In genomic region chr17:11780805-11781481, GRCm38 (mm10) we compare ENCODE assay signal across 22 mouse cellular contexts.
DNase-seq lines count a peak whose midpoint lies in the region; ATAC-seq lines count a peak whose summit lies in the region.
"Had no signal": no experiment of that assay in that cellular context is flagged by ENCODE, and none has a peak within 500 bp of the region (broad histone marks: within the 10 kb centered on the region; RNA-seq: fewer than 3 reads in every experiment).

No protein-coding gene starts in this region.

- 21% methylated on average over 12 of the region's 12 CpGs for WGBS in kidney, embryonic 16.5 days
- WGBS in limb, embryonic 11.5 days, result 28% methylated on average over 12 of the region's 12 CpGs

- ATAC-seq in hematopoietic stem cell, adult 5-6 weeks (replicated peaks in 1 of 2; ENCODE audit: insufficient read depth in 1 of 2, low FRiP score in 2 of 2, low TSS enrichment in 1 of 2, low read depth in 1 of 2, poor library complexity in 2 of 2, severe bottlenecking in 2 of 2), result peak; percentile 81 to 89
- peak; percentile 92 for ATAC-seq in kidney, embryonic 16.5 days (ENCODE audit: low FRiP score, low TSS enrichment)
- ATAC-seq in limb, embryonic 11.5 days (ENCODE audit: insufficient number of reproducible peaks, low FRiP score, low TSS enrichment, low read depth), result no peak
- ATAC-seq: forebrain, embryonic 13.5 days; intestine, postnatal 0 days; midbrain, embryonic 15.5 days; Patski had no signal

- H3K9ac ChIP-seq in kidney, embryonic 16.5 days (replicated peaks; ENCODE audit: low read length), result no peak overlapping the region
- no peak overlapping the region for H3K9ac ChIP-seq in limb, embryonic 11.5 days (ENCODE audit: low read length)
- H3K9ac ChIP-seq: forebrain, embryonic 13.5 days; hindbrain, embryonic 13.5 days; midbrain, embryonic 15.5 days had no signal

- DNase-seq in MEL-GATA-1-ER (ENCODE audit: extremely low read depth, low read depth), result peak; percentile 57
- peak; percentile 29 for DNase-seq in limb, embryonic 11.5 days (ENCODE audit: low spot score)
- DNase-seq in lung, postnatal 14 days, result no peak
- no peak for DNase-seq in heart, postnatal 4 days
- DNase-seq in adrenal gland, adult 18-20 months (ENCODE audit: low spot score in 2 of 2), result no peak
- DNase-seq in thymus, adult 18-20 months, result no peak
- DNase-seq: B cell, adult 2 months; cerebellum, adult 9-10 months; heart, adult 18-20 months; lung, adult 2 months; lung, postnatal 4 days; spleen, adult 18-20 months; thymus, postnatal 25 days had no signal

- H3K4me2 ChIP-seq in kidney, embryonic 16.5 days (replicated peaks; ENCODE audit: low read depth, low read length), result no peak overlapping the region
- no peak overlapping the region for H3K4me2 ChIP-seq in limb, embryonic 11.5 days (ENCODE audit: low read depth, severe bottlenecking)
- H3K4me2 ChIP-seq: forebrain, embryonic 13.5 days; hindbrain, embryonic 13.5 days; liver, embryonic 11.5 days; midbrain, embryonic 15.5 days had no signal

- no peaks in the 10 kb centered on the region for H3K36me3 ChIP-seq in kidney, embryonic 16.5 days (ENCODE audit: insufficient read depth, low read length)
- no peaks in the 10 kb centered on the region for H3K36me3 ChIP-seq in limb, embryonic 11.5 days (ENCODE audit: control insufficient read depth, insufficient read depth, low read length)
- H3K36me3 ChIP-seq: embryonic facial prominence, embryonic 10.5 days; hindbrain, embryonic 13.5 days; midbrain, embryonic 15.5 days had no signal

- H3K27ac ChIP-seq in kidney, embryonic 16.5 days (ENCODE audit: low read length), result no peak overlapping the region
- H3K27ac ChIP-seq in limb, embryonic 11.5 days (replicated peaks; ENCODE audit: low read depth, low read length), result no peak overlapping the region
- H3K27ac ChIP-seq: embryonic facial prominence, embryonic 10.5 days; forebrain, embryonic 13.5 days; hindbrain, embryonic 13.5 days; midbrain, embryonic 15.5 days had no signal

- H3K4me1 ChIP-seq in kidney, embryonic 16.5 days (ENCODE audit: insufficient read depth, low read length), result no peaks in the 10 kb centered on the region
- H3K4me1 ChIP-seq in limb, embryonic 11.5 days (ENCODE audit: control insufficient read depth, insufficient read depth, low read length), result no peaks in the 10 kb centered on the region; the same call in 1 of the 2 replicates
- H3K4me1 ChIP-seq: forebrain, embryonic 13.5 days; midbrain, embryonic 15.5 days had no signal

- H3K4me3 ChIP-seq in kidney, embryonic 16.5 days (ENCODE audit: low read length), result no peak overlapping the region
- H3K4me3 ChIP-seq in limb, embryonic 11.5 days (ENCODE audit: low read depth, low read length), result no peak overlapping the region
- H3K4me3 ChIP-seq: embryonic facial prominence, embryonic 10.5 days; forebrain, embryonic 13.5 days; hindbrain, embryonic 13.5 days; midbrain, embryonic 15.5 days had no signal

- no peaks in the 10 kb centered on the region for H3K27me3 ChIP-seq in kidney, embryonic 16.5 days (ENCODE audit: insufficient read depth, low read length)
- H3K27me3 ChIP-seq in limb, embryonic 11.5 days (ENCODE audit: control insufficient read depth, insufficient read depth, low read length), result no peaks in the 10 kb centered on the region
- H3K27me3 ChIP-seq: forebrain, embryonic 13.5 days; hindbrain, embryonic 13.5 days; midbrain, embryonic 15.5 days had no signal

- no peaks in the 10 kb centered on the region for H3K9me3 ChIP-seq in kidney, embryonic 16.5 days (ENCODE audit: low read length)
- no peaks in the 10 kb centered on the region for H3K9me3 ChIP-seq in limb, embryonic 11.5 days (ENCODE audit: control insufficient read depth, low read length)
- H3K9me3 ChIP-seq: embryonic facial prominence, embryonic 10.5 days; forebrain, embryonic 13.5 days; hindbrain, embryonic 13.5 days; midbrain, embryonic 15.5 days had no signal

Comparison
In these comparisons a context has a peak if more than half of its experiments do, and no peak if none do; other contexts are left out.
1. DNase-seq: peak in MEL-GATA-1-ER (single experiment) and limb, embryonic 11.5 days (single experiment); none in lung, postnatal 14 days (single experiment), heart, postnatal 4 days (single experiment), adrenal gland, adult 18-20 months (0 of 2) and thymus, adult 18-20 months (0 of 2).